Comparison of ENCODE assay signal across 8 mouse cellular contexts in genomic region chr3:136669231-136670109, GRCm38 (mm10). TPM values are rescaled to one million over a fixed set of nuclear protein-coding genes. Genes with fewer than 3 reads are reported as not detected.
DNase-seq lines count a peak whose midpoint lies in the region; ATAC-seq lines count a peak whose summit lies in the region.

No protein-coding gene starts in this region.

- peak; percentile 89 for ATAC-seq in inflammation-experienced regulatory T-cells, adult 6 months
- peak; percentile 92 for ATAC-seq in megakaryocyte-erythroid progenitor cell, adult 5-6 weeks (replicated peaks; ENCODE audit: low FRiP score, low TSS enrichment, poor library complexity, severe bottlenecking)

- intact Hi-C loops in gastrocnemius, postnatal 14 days (cut with DNase I; ENCODE audit: low total_unique reads) = loop anchor here (10.0 kb wide), 1 partner anchor 235 kb away; no protein-coding TSS in a partner anchor
- intact Hi-C loops in left cerebral cortex, postnatal 10 days (cut with DNase I) = loop anchor here (5.0 to 10.0 kb wide), 5 partner anchors 95 to 782 kb away; no protein-coding TSS in a partner anchor

- peak; percentile 98 for DNase-seq in adipocyte (ENCODE audit: low spot score)
- peak; percentile 99 for DNase-seq in embryo, embryonic 10 days (ENCODE audit: low spot score)
- DNase-seq in gastrocnemius, postnatal 14 days = peak; percentile 100
- DNase-seq in left cerebral cortex, postnatal 10 days (ENCODE audit: extremely low spot score in 1 of 2, low spot score in 2 of 2) = peak; percentile 99 to 100
- peak; percentile 100 for DNase-seq in right cerebral cortex, postnatal 25 days
- DNase-seq in urinary bladder, postnatal 4 days (ENCODE audit: low spot score in 2 of 2) = peak; percentile 100

RNA-seq across cellular contexts. Expression of gene Ppp3ca, which starts 0.5 kb away (rescaled TPM):
- 100 to 1,000 TPM; 137 to 140 TPM for total RNA-seq in gastrocnemius, postnatal 14 days (2021)
- 10 to 100 TPM; 12.9 to 20.0 (median 19.0) TPM for polyA plus RNA-seq in inflammation-experienced regulatory T-cells, adult 6 months (2017; shearing (Covaris generic))
- total RNA-seq in left cerebral cortex, postnatal 10 days (2021) = 100 to 1,000 TPM; 535 to 574 TPM
- 19.5 and 19.6 TPM in 2 replicates for total RNA-seq in megakaryocyte-erythroid progenitor cell, adult 5-6 weeks (2014; fragmentation: Nextera tagmentation)
- 20.2 and 34.7 TPM in 2 replicates for total RNA-seq in megakaryocyte-erythroid progenitor cell, adult 5-6 weeks (2017)

Comparison
In these comparisons a context has a peak if more than half of its experiments do, and no peak if none do; other contexts are left out.
1. Peak in every context shown above with its lines: DNase-seq and ATAC-seq.